ENCODE assay signal across 10 mouse cellular contexts in the genomic region with DNA sequence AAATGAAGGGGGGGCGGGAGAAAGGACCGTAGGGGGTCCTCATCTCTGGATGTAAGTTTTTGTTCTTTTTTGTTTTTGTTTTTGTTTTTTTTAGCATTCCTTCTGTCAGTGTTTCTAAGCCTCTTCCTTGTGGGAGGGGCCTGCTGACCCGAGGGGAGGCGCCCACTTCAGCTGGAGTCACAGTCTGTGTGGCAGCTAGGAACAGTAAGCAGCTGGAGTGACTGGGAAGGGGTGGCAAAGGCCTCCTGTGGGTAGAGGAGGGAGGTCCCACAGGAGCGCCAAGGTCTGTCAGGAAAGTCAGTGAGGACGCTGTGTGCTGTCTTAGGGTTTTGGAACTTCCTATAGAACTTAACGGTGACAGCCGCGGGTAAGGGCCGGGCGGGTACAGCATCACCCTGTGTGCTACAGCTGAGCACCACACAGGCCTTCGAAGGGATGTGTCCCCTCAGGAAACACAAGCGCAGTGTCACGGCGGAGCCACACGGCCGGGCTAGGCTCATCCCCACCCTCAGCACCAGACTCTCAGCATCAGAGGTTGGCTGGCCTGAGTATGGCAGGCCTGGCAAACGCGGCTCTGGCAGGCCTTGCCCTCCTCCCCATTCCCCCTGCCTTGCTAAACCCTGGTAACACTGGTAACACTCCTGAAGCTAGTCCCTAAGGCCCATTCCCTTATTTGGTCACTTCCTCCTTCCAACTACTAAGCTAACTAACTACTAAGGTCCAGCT. TPM values are rescaled to one million over a fixed set of nuclear protein-coding genes. Genes with fewer than 3 reads are reported as not detected.
DNase-seq lines count a peak whose midpoint lies in the region; ATAC-seq and TF ChIP-seq lines count a peak whose summit lies in the region.
"Had no signal": no experiment of that assay in that cellular context is flagged by ENCODE, and none has a peak within 500 bp of the region (broad histone marks: within the 10 kb centered on the region; RNA-seq: fewer than 3 reads in every experiment).

No protein-coding gene starts in this region.

- H3K4me3 ChIP-seq in kidney, embryonic 15.5 days (replicated peaks), result no peak overlapping the region
- peak overlapping the region; percentile 43 for H3K4me3 ChIP-seq in ES-Bruce4 (ENCODE audit: low read depth, low read length)
- no peak overlapping the region for H3K4me3 ChIP-seq in embryonic facial prominence, embryonic 10.5 days
- no peak overlapping the region for H3K4me3 ChIP-seq in liver, postnatal 0 days (ENCODE audit: low read depth, low read length)
- H3K4me3 ChIP-seq: limb, embryonic 15.5 days had no signal

- 71% methylated on average over 19 of the region's 19 CpGs for WGBS in kidney, embryonic 15.5 days
- WGBS in embryonic facial prominence, embryonic 10.5 days, result 76% methylated on average over 19 of the region's 19 CpGs
- 67% methylated on average over 19 of the region's 19 CpGs for WGBS in liver, postnatal 0 days (ENCODE audit: insufficient replicate concordance)

- H3K4me1 ChIP-seq in kidney, embryonic 15.5 days, result peaks cover 47% of the 10 kb centered on the region
- no peaks in the 10 kb centered on the region for H3K4me1 ChIP-seq in ES-Bruce4 (ENCODE audit: control insufficient read depth, insufficient read depth, low read length)
- H3K4me1 ChIP-seq in embryonic facial prominence, embryonic 10.5 days, result peaks cover 50% of the 10 kb centered on the region
- peaks cover 11% of the 10 kb centered on the region for H3K4me1 ChIP-seq in liver, postnatal 0 days (ENCODE audit: insufficient read depth)

- H3K9me3 ChIP-seq in kidney, embryonic 15.5 days (replicated peaks), result no peaks in the 10 kb centered on the region
- no peaks in the 10 kb centered on the region for H3K9me3 ChIP-seq in ES-Bruce4 (replicated peaks; ENCODE audit: control insufficient read depth, insufficient read depth, low read length, poor library complexity, severe bottlenecking)
- H3K9me3 ChIP-seq in embryonic facial prominence, embryonic 10.5 days, result 0 out of 2 replicates have a peak, but pooled peaks cover 2% of the 10 kb centered on the region
- no peaks in the 10 kb centered on the region for H3K9me3 ChIP-seq in liver, postnatal 0 days (ENCODE audit: low read length)
- H3K9me3 ChIP-seq: limb, embryonic 15.5 days had no signal

- H3K4me2 ChIP-seq in kidney, embryonic 15.5 days, result no peak overlapping the region
- no peak overlapping the region for H3K4me2 ChIP-seq in liver, postnatal 0 days (ENCODE audit: low read depth, low read length)
- H3K4me2 ChIP-seq: limb, embryonic 15.5 days had no signal

- H3K36me3 ChIP-seq in kidney, embryonic 15.5 days, result no peaks in the 10 kb centered on the region
- no peaks in the 10 kb centered on the region for H3K36me3 ChIP-seq in ES-Bruce4 (ENCODE audit: control insufficient read depth, insufficient read depth, low read length, poor library complexity, severe bottlenecking)
- H3K36me3 ChIP-seq in embryonic facial prominence, embryonic 10.5 days (replicated peaks), result 0 out of 2 replicates have a peak, but pooled peaks cover 5% of the 10 kb centered on the region
- H3K36me3 ChIP-seq in liver, postnatal 0 days (replicated peaks; ENCODE audit: insufficient read depth, low read length), result no peaks in the 10 kb centered on the region
- H3K36me3 ChIP-seq: limb, embryonic 15.5 days had no signal

- H3K27ac ChIP-seq in kidney, embryonic 15.5 days, result peak overlapping the region; percentile 28; the same call in 1 of the 2 replicates
- H3K27ac ChIP-seq in ES-Bruce4 (ENCODE audit: insufficient read depth, low read length), result no peak overlapping the region
- H3K27ac ChIP-seq in embryonic facial prominence, embryonic 10.5 days (replicated peaks), result peak overlapping the region; percentile 41
- 0 out of 2 replicates have a peak overlapping the region, but pooled peaks have one; percentile 29 for H3K27ac ChIP-seq in liver, postnatal 0 days (ENCODE audit: low read depth)
- H3K27ac ChIP-seq: limb, embryonic 15.5 days had no signal

- H3K27me3 ChIP-seq in kidney, embryonic 15.5 days, result no peaks in the 10 kb centered on the region
- no peaks in the 10 kb centered on the region for H3K27me3 ChIP-seq in ES-Bruce4 (ENCODE audit: control insufficient read depth, insufficient read depth, low read length, poor library complexity, severe bottlenecking)
- no peaks in the 10 kb centered on the region for H3K27me3 ChIP-seq in embryonic facial prominence, embryonic 10.5 days (replicated peaks; ENCODE audit: low read depth, poor library complexity, severe bottlenecking)
- H3K27me3 ChIP-seq in liver, postnatal 0 days (ENCODE audit: insufficient read depth, low read length), result no peaks in the 10 kb centered on the region
- H3K27me3 ChIP-seq: limb, embryonic 15.5 days had no signal

- no peak for TF ChIP-seq POLR2A in ES-Bruce4 (IDR thresholded peaks at IDR 0.05; ENCODE audit: insufficient read depth, low read length)

- ATAC-seq in kidney, embryonic 15.5 days (replicated peaks; ENCODE audit: low FRiP score), result peak; percentile 61
- ATAC-seq in liver, postnatal 0 days, result no peak
- ATAC-seq in megakaryocyte-erythroid progenitor cell, adult 5-6 weeks (replicated peaks; ENCODE audit: low FRiP score, low TSS enrichment, poor library complexity, severe bottlenecking), result no peak

- no peak for DNase-seq in kidney, adult 18-20 months
- no peak for DNase-seq in embryonic facial prominence, embryonic 10.5 days (ENCODE audit: low spot score)
- DNase-seq in liver, postnatal 0 days, result no peak
- DNase-seq in left cerebral cortex, adult 8-10 months (ENCODE audit: low spot score in 2 of 2), result no peak
- DNase-seq in natural killer cell, adult 2 months (ENCODE audit: low spot score in 2 of 2), result no peak
- DNase-seq: thymus, postnatal 14 days had no signal

- H3K9ac ChIP-seq in kidney, embryonic 15.5 days, result no peak overlapping the region
- H3K9ac ChIP-seq in ES-Bruce4 (ENCODE audit: low read depth, poor library complexity, severe bottlenecking), result no peak overlapping the region
- no peak overlapping the region for H3K9ac ChIP-seq in liver, postnatal 0 days (replicated peaks)
- H3K9ac ChIP-seq: limb, embryonic 15.5 days had no signal

- TF ChIP-seq CTCF in ES-Bruce4 (IDR thresholded peaks at IDR 0.05; ENCODE audit: low read depth, low read length), result no peak
- no peak for TF ChIP-seq CTCF in liver, postnatal 0 days (IDR thresholded peaks at IDR 0.05; ENCODE audit: low read depth)

- TF ChIP-seq EP300 in ES-Bruce4 (IDR thresholded peaks at IDR 0.05; ENCODE audit: insufficient read depth, low read depth, low read length), result no peak
- no peak for TF ChIP-seq EP300 in liver, postnatal 0 days (IDR thresholded peaks at IDR 0.05; ENCODE audit: low read depth)

RNA-seq across cellular contexts. Expression of a gene that starts 52.9 kb away (rescaled TPM):
- 1.8 and 2.0 TPM in 2 replicates for polyA plus RNA-seq in kidney, embryonic 15.5 days (2015; fragmentation: Nextera tagmentation; extraction: Ambion mirVana)
- polyA plus RNA-seq in ES-Bruce4 (2011; ENCODE audit: insufficient read depth, insufficient read length, low read depth, missing spikeins), result not detected in 2 replicates
- polyA plus RNA-seq in embryonic facial prominence, embryonic 10.5 days (2016; fragmentation: Nextera tagmentation; extraction: Ambion mirVana), result 0.29 and 1.1 TPM in 2 replicates
- polyA plus RNA-seq in liver, postnatal 0 days (2015; fragmentation: Nextera tagmentation; extraction: Ambion mirVana), result not detected in 2 replicates
- under 1 TPM in 1 of 4 experiments, not detected in 3; 0.24 TPM for total RNA-seq in left cerebral cortex, adult 8-10 months (2022)
- total RNA-seq in megakaryocyte-erythroid progenitor cell, adult 5-6 weeks (2014; fragmentation: Nextera tagmentation), result not detected in 2 replicates
- total RNA-seq in megakaryocyte-erythroid progenitor cell, adult 5-6 weeks (2017), result not detected in 2 replicates

RNA-seq across cellular contexts. Expression of a gene that starts 58.5 kb away (rescaled TPM):
- polyA plus RNA-seq in kidney, embryonic 15.5 days (2015; fragmentation: Nextera tagmentation; extraction: Ambion mirVana), result 26.5 and 27.0 TPM in 2 replicates
- 37.2 and 42.8 TPM in 2 replicates for polyA plus RNA-seq in ES-Bruce4 (2011; ENCODE audit: insufficient read depth, insufficient read length, low read depth, missing spikeins)
- polyA plus RNA-seq in embryonic facial prominence, embryonic 10.5 days (2016; fragmentation: Nextera tagmentation; extraction: Ambion mirVana), result 32.8 and 38.2 TPM in 2 replicates
- 9.9 and 12.0 TPM in 2 replicates for polyA plus RNA-seq in liver, postnatal 0 days (2015; fragmentation: Nextera tagmentation; extraction: Ambion mirVana)
- 10 to 100 TPM; 50.9 to 58.6 (median 52.5) TPM for total RNA-seq in left cerebral cortex, adult 8-10 months (2022)
- 7.2 and 12.7 TPM in 2 replicates for total RNA-seq in megakaryocyte-erythroid progenitor cell, adult 5-6 weeks (2014; fragmentation: Nextera tagmentation)
- total RNA-seq in megakaryocyte-erythroid progenitor cell, adult 5-6 weeks (2017), result 7.9 and 10.9 TPM in 2 replicates
